ENCODE assay signal across 15 mouse cellular contexts in the genomic region with DNA sequence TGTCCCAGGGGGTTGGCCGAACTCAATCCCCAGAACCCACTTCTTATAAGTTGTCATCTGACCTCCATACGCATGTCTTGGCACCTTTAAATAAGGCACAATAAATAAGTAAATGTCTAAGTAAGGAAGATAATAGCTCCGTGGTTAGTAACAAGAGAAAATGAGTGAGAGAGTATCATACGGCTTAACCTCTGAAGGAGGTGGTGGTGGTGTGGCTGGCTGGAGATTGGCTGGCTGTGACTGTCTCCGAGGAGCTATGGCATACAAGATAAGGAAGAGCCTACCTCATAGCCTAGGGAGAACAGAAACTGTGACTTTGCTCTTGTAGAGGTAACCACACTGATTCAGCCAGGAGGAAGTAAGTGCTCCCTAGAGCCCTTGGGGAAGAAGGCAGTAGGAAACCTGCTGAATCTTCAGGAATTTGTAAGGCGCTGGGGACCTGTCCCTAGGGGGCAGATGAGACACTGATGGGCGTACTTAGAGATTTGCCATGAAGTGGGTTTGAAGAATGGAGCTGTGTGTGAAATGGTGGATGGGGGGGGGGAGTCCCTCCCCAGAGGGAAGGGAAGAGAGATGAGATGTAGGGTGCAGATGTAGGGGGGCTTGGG. TPM values are rescaled to one million over a fixed set of nuclear protein-coding genes. Genes with fewer than 3 reads are reported as not detected.
DNase-seq lines count a peak whose midpoint lies in the region; ATAC-seq and TF ChIP-seq lines count a peak whose summit lies in the region.
"Had no signal": no experiment of that assay in that cellular context is flagged by ENCODE, and none has a peak within 500 bp of the region (broad histone marks: within the 10 kb centered on the region; RNA-seq: fewer than 3 reads in every experiment).

No protein-coding gene starts in this region.

- 70% methylated on average over 7 of the region's 7 CpGs for WGBS in lung, adult 2 months
- 22% methylated on average over 7 of the region's 7 CpGs for WGBS in liver, embryonic 15.5 days (ENCODE audit: insufficient replicate concordance)
- 68% methylated on average over 7 of the region's 7 CpGs for WGBS in stomach, postnatal 0 days
- 78% methylated on average over 7 of the region's 7 CpGs for WGBS in kidney, embryonic 15.5 days

- H3K36me3 ChIP-seq in liver, embryonic 15.5 days (replicated peaks): peaks cover 45% of the 10 kb centered on the region
- H3K36me3 ChIP-seq in stomach, postnatal 0 days (ENCODE audit: control insufficient read depth, insufficient read depth, low read length): peaks cover 21% of the 10 kb centered on the region
- peaks cover 66% of the 10 kb centered on the region for H3K36me3 ChIP-seq in kidney, embryonic 15.5 days

- no peak overlapping the region for H3K4me3 ChIP-seq in lung, adult 2 months (replicated peaks; ENCODE audit: extremely low read depth, low read depth, low read length)
- peak overlapping the region; percentile 26 for H3K4me3 ChIP-seq in liver, embryonic 15.5 days (replicated peaks)
- no peak overlapping the region for H3K4me3 ChIP-seq in stomach, postnatal 0 days (ENCODE audit: low read depth, low read length)
- no peak overlapping the region for H3K4me3 ChIP-seq in kidney, embryonic 15.5 days (replicated peaks)
- H3K4me3 ChIP-seq: hindbrain, embryonic 12.5 days; myocyte had no signal

- no peaks in the 10 kb centered on the region for H3K9me3 ChIP-seq in liver, embryonic 15.5 days (replicated peaks)
- H3K9me3 ChIP-seq in stomach, postnatal 0 days (ENCODE audit: control insufficient read depth, low read length): no peaks in the 10 kb centered on the region
- H3K9me3 ChIP-seq in kidney, embryonic 15.5 days (replicated peaks): no peaks in the 10 kb centered on the region
- H3K9me3 ChIP-seq: hindbrain, embryonic 12.5 days had no signal

- ATAC-seq in common myeloid progenitor, adult 5-6 weeks (replicated peaks; ENCODE audit: low read depth, poor library complexity, severe bottlenecking): peak; percentile 81
- ATAC-seq in liver, embryonic 15.5 days (ENCODE audit: insufficient read depth): peak; percentile 64
- 0 out of 2 replicates have a peak, but pooled peaks have one; percentile 22 for ATAC-seq in stomach, postnatal 0 days (ENCODE audit: low FRiP score, low TSS enrichment)
- no peak for ATAC-seq in kidney, embryonic 15.5 days (replicated peaks; ENCODE audit: low FRiP score)

- DNase-seq in lung, postnatal 36 days: peak; percentile 16
- no peak for DNase-seq in lung, adult 2 months
- no peak for DNase-seq in stomach, postnatal 0 days (ENCODE audit: low spot score)
- DNase-seq in retina, postnatal 1 day: no peak
- DNase-seq in cerebellum, adult 9-11 months: no peak
- DNase-seq: adrenal gland, postnatal 36 days; gastrocnemius, postnatal 14 days; kidney, postnatal 25 days; lung, postnatal 14 days had no signal

- no peak for TF ChIP-seq EP300 in stomach, postnatal 0 days (optimal IDR thresholded peaks at IDR 0.05)

- H3K27ac ChIP-seq in liver, embryonic 15.5 days (replicated peaks): peak overlapping the region; percentile 88
- H3K27ac ChIP-seq in stomach, postnatal 0 days (replicated peaks): no peak overlapping the region
- H3K27ac ChIP-seq in kidney, embryonic 15.5 days: no peak overlapping the region
- H3K27ac ChIP-seq: hindbrain, embryonic 12.5 days had no signal

- no peak for TF ChIP-seq CTCF in lung, adult 2 months (IDR thresholded peaks at IDR 0.05; ENCODE audit: insufficient read depth, low read length)
- TF ChIP-seq CTCF in stomach, postnatal 0 days (IDR thresholded peaks at IDR 0.05; ENCODE audit: low read depth): no peak

- TF ChIP-seq POLR2A in lung, adult 2 months (IDR thresholded peaks at IDR 0.05; ENCODE audit: borderline replicate concordance, extremely low read depth, low read depth, low read length): no peak

- H3K4me1 ChIP-seq in lung, adult 2 months (ENCODE audit: control insufficient read depth, insufficient read depth, low read length): no peaks in the 10 kb centered on the region; the same call in 1 of the 2 replicates
- H3K4me1 ChIP-seq in liver, embryonic 15.5 days (replicated peaks): peaks cover 87% of the 10 kb centered on the region
- no peaks in the 10 kb centered on the region for H3K4me1 ChIP-seq in stomach, postnatal 0 days (replicated peaks; ENCODE audit: control insufficient read depth, insufficient read depth)
- peaks cover 18% of the 10 kb centered on the region for H3K4me1 ChIP-seq in kidney, embryonic 15.5 days

- H3K27me3 ChIP-seq in liver, embryonic 15.5 days: no peaks in the 10 kb centered on the region
- H3K27me3 ChIP-seq in stomach, postnatal 0 days (ENCODE audit: control insufficient read depth, insufficient read depth, low read length): no peaks in the 10 kb centered on the region
- H3K27me3 ChIP-seq in kidney, embryonic 15.5 days: no peaks in the 10 kb centered on the region
- H3K27me3 ChIP-seq: hindbrain, embryonic 12.5 days had no signal

- peak overlapping the region; percentile 56 for H3K4me2 ChIP-seq in liver, embryonic 15.5 days
- no peak overlapping the region for H3K4me2 ChIP-seq in stomach, postnatal 0 days (replicated peaks; ENCODE audit: low read depth)
- H3K4me2 ChIP-seq in kidney, embryonic 15.5 days: no peak overlapping the region
- H3K4me2 ChIP-seq: hindbrain, embryonic 12.5 days had no signal

- peak overlapping the region; percentile 26; the same call in 1 of the 2 replicates for H3K9ac ChIP-seq in liver, embryonic 15.5 days
- no peak overlapping the region for H3K9ac ChIP-seq in stomach, postnatal 0 days (ENCODE audit: low read length)
- no peak overlapping the region for H3K9ac ChIP-seq in kidney, embryonic 15.5 days
- H3K9ac ChIP-seq: hindbrain, embryonic 12.5 days had no signal

RNA-seq across cellular contexts. Expression of a gene that starts 5.7 kb away (rescaled TPM):
- 66.8 and 75.0 TPM in 2 replicates for polyA plus RNA-seq in lung, adult 2 months (2012; rRNA removed)
- 78.8 and 104 TPM in 2 replicates for total RNA-seq in common myeloid progenitor, adult 5-6 weeks (2017)
- polyA plus RNA-seq in liver, embryonic 15.5 days (2015; fragmentation: Nextera tagmentation; extraction: Ambion mirVana): 62.4 and 63.8 TPM in 2 replicates
- polyA plus RNA-seq in stomach, postnatal 0 days (2015; fragmentation: Nextera tagmentation; extraction: Ambion mirVana): 45.0 and 51.4 TPM in 2 replicates
- polyA plus RNA-seq in kidney, embryonic 15.5 days (2015; fragmentation: Nextera tagmentation; extraction: Ambion mirVana): 175 and 195 TPM in 2 replicates

RNA-seq across cellular contexts. Expression of a gene that starts 5.8 kb away (rescaled TPM):
- polyA plus RNA-seq in lung, adult 2 months (2012; rRNA removed): 11.9 and 15.0 TPM in 2 replicates
- total RNA-seq in common myeloid progenitor, adult 5-6 weeks (2017): 5.0 and 8.0 TPM in 2 replicates
- 15.9 and 16.9 TPM in 2 replicates for polyA plus RNA-seq in liver, embryonic 15.5 days (2015; fragmentation: Nextera tagmentation; extraction: Ambion mirVana)
- polyA plus RNA-seq in stomach, postnatal 0 days (2015; fragmentation: Nextera tagmentation; extraction: Ambion mirVana): 8.7 and 9.0 TPM in 2 replicates
- polyA plus RNA-seq in kidney, embryonic 15.5 days (2015; fragmentation: Nextera tagmentation; extraction: Ambion mirVana): 26.6 and 27.9 TPM in 2 replicates

RNA-seq across cellular contexts. Expression of a gene that starts 19.9 kb away (rescaled TPM):
- 8.4 and 15.9 TPM in 2 replicates for polyA plus RNA-seq in lung, adult 2 months (2012; rRNA removed)
- total RNA-seq in common myeloid progenitor, adult 5-6 weeks (2017): 16.9 and 26.2 TPM in 2 replicates
- polyA plus RNA-seq in liver, embryonic 15.5 days (2015; fragmentation: Nextera tagmentation; extraction: Ambion mirVana): 14.1 and 14.7 TPM in 2 replicates
- polyA plus RNA-seq in stomach, postnatal 0 days (2015; fragmentation: Nextera tagmentation; extraction: Ambion mirVana): 5.3 and 7.2 TPM in 2 replicates
- 11.2 and 13.5 TPM in 2 replicates for polyA plus RNA-seq in kidney, embryonic 15.5 days (2015; fragmentation: Nextera tagmentation; extraction: Ambion mirVana)

RNA-seq across cellular contexts. Expression of a gene that starts 25.8 kb away (rescaled TPM):
- 0.88 and 1.0 TPM in 2 replicates for polyA plus RNA-seq in lung, adult 2 months (2012; rRNA removed)
- total RNA-seq in common myeloid progenitor, adult 5-6 weeks (2017): 0.55 TPM in 1 of 2 replicates, not detected in the other
- polyA plus RNA-seq in liver, embryonic 15.5 days (2015; fragmentation: Nextera tagmentation; extraction: Ambion mirVana): 0.50 and 0.58 TPM in 2 replicates
- 3.9 and 4.4 TPM in 2 replicates for polyA plus RNA-seq in stomach, postnatal 0 days (2015; fragmentation: Nextera tagmentation; extraction: Ambion mirVana)
- polyA plus RNA-seq in kidney, embryonic 15.5 days (2015; fragmentation: Nextera tagmentation; extraction: Ambion mirVana): 11.9 and 14.3 TPM in 2 replicates

RNA-seq across cellular contexts. Expression of a gene that starts 31.9 kb away (rescaled TPM):
- polyA plus RNA-seq in lung, adult 2 months (2012; rRNA removed): not detected in 2 replicates
- total RNA-seq in common myeloid progenitor, adult 5-6 weeks (2017): not detected in 2 replicates
- polyA plus RNA-seq in liver, embryonic 15.5 days (2015; fragmentation: Nextera tagmentation; extraction: Ambion mirVana): 26.6 and 27.2 TPM in 2 replicates
- polyA plus RNA-seq in stomach, postnatal 0 days (2015; fragmentation: Nextera tagmentation; extraction: Ambion mirVana): not detected in 2 replicates
- 0.30 and 0.49 TPM in 2 replicates for polyA plus RNA-seq in kidney, embryonic 15.5 days (2015; fragmentation: Nextera tagmentation; extraction: Ambion mirVana)
- total RNA-seq: adrenal gland, postnatal 36 days; left cerebral cortex, postnatal 14 days had no signal
- polyA plus RNA-seq: hindbrain, embryonic 12.5 days had no signal
